Mouse (Mus musculus) splenic B cell, adult 2 months (primary cell): ENCODE data around the gene Mif4gd.

Experiments
- DNase-seq: peaks from one replicate; pipeline ENCODE4 v3.0.0-alpha.2; 2011; ENCODE audit warnings: low read depth, low spot score
- H3K27me3 ChIP-seq: 2 replicates; pipeline ENCODE4 v1.6.1; 2012; ENCODE audit warnings: mild to moderate bottlenecking, low read length, moderate library complexity, mixed read lengths; ENCODE audit not compliant: control insufficient read depth, poor library complexity, insufficient read depth, severe bottlenecking
- H3K36me3 ChIP-seq: 2 replicates; pipeline ENCODE4 v1.6.1; 2012; ENCODE audit warnings: mild to moderate bottlenecking, low read length, moderate library complexity, mixed read lengths; ENCODE audit not compliant: control insufficient read depth, poor library complexity, insufficient read depth, severe bottlenecking

Gene Mif4gd

GRCm38 (mm10) chr11:115586403-115586802 lies 26.4 kb downstream of the Mif4gd start:
- Histone ChIP-seq H3K27me3 (no peaks in the 10 kb centered on the region), H3K36me3 (peaks cover 22% of the 10 kb centered on the region)
- no peak for DNase-seq

GRCm38 (mm10) chr11:115585573-115586100 lies 27.1 kb downstream of the Mif4gd start:
- Histone ChIP-seq H3K36me3 (peaks cover 16% of the 10 kb centered on the region), H3K27me3 (no peaks in the 10 kb centered on the region)
- DNase-seq, result no peak

GRCm38 (mm10) chr11:115584376-115585073 lies 28.2 kb downstream of the Mif4gd start:
- no peaks in the 10 kb centered on the region for H3K27me3 ChIP-seq
- DNase-seq, result no peak
- peaks cover 16% of the 10 kb centered on the region for H3K36me3 ChIP-seq

DNA sequence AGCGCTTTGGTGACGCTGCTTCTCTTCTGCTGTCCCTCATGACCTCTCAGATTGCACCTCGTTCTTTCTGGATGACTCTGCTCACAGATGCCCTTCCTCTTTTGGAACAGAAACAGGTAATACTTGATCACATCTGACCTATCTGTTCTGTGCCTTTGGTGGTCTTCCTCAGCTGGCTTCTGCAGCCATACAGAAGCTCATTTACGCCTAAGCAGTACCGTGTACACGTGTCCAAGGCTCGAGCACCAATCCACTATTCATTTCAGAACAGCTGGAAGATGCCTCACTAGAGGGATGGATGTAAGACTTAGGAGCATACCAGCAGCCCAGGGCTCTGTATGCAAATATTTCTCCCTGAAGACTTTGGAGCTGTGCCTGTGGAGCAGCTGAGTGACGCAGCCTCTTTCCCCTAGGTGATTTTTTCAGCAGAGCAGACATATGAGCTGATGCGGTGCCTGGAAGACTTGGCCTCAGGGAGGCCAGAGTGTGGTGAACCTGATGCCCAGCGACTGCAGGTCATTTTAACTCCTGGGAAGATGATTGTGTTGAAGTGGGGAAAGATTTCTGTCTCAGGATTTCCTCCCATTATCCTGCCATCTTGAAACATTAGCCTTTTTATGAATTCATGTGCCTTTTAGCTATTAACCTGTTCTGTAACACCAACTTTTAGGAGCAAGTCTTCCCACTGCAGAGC lies 29.7 kb downstream of the Mif4gd start:
- H3K27me3 ChIP-seq, result no peaks in the 10 kb centered on the region
- peaks cover 14% of the 10 kb centered on the region; the same call in 1 of the 2 replicates for H3K36me3 ChIP-seq
- DNase-seq, result no peak

DNA sequence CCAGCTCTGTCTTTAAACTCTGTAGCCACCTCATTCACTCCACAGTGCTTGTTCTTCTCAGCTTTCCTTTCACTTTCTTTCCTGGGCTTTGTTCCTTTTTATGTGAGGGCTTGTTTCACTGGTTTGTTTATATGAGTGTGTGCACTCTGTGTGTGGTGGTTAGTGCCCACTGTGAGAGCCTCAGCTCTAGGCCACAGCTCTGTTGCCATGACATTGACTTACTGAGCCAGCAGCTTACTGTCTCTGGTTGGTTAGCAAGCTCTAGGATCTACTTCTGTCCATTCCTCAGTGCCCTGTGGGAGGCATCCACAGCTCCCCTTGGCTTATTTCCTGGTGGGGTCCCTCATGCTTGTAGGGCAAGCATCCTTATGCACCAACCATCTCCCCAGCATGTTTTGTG lies 33.7 kb downstream of the Mif4gd start:
- H3K27me3 ChIP-seq, result no peaks in the 10 kb centered on the region
- DNase-seq, result peak; percentile 22
- peaks cover 5% of the 10 kb centered on the region; the same call in 1 of the 2 replicates for H3K36me3 ChIP-seq

GRCm38 (mm10) chr11:115564961-115565360 lies 47.8 kb downstream of the Mif4gd start:
- no peak for DNase-seq
- peaks cover 7% of the 10 kb centered on the region for H3K36me3 ChIP-seq
- no peaks in the 10 kb centered on the region for H3K27me3 ChIP-seq

- Histone ChIP-seq H3K27me3 (no peaks in the 10 kb centered on the region), H3K36me3 (peaks cover 2% of the 10 kb centered on the region)
- DNase-seq, result peak; percentile 97
Observed at GRCm38 (mm10) chr11:115564064-115564809, 48.5 kb downstream of the Mif4gd start, which contains the start of gene Nup85. Gene Nup85, plus strand, starts transcription at chr11:115564434.

GRCm38 (mm10) chr11:115563406-115563805 lies 49.4 kb downstream of the Mif4gd start:
- Histone ChIP-seq H3K36me3 (peaks cover 2% of the 10 kb centered on the region), H3K27me3 (no peaks in the 10 kb centered on the region)
- DNase-seq, result peak; percentile 40
